Mouse (Mus musculus): ENCODE data around the gene Comtd1. TPM values are rescaled to one million over a fixed set of nuclear protein-coding genes. Genes with fewer than 3 reads are reported as not detected.

The Comtd1 gene
- polyA plus RNA-seq (2017; shearing (Covaris generic)): 14.1 TPM

GRCm38 (mm10) chr14:21848166-21849154, at the start of gene Comtd1:
TSS of gene Comtd1 (minus strand) at chr14:21848977.

GRCm38 (mm10) chr14:21824938-21825337, 23.8 kb downstream of the Comtd1 start, which contains the start of gene Vdac2:
TSS of gene Vdac2 (plus strand) at chr14:21825238.

Other genes with a start within 250 kb of the Comtd1 start
- not detected for gene Dupd1, start 134.4 kb downstream of the Comtd1 start, polyA plus RNA-seq (2017; shearing (Covaris generic))
- 29.0 TPM for gene Samd8, start 98.4 kb downstream of the Comtd1 start, polyA plus RNA-seq (2017; shearing (Covaris generic))
- not detected for gene Dusp13, start 97.8 kb downstream of the Comtd1 start, polyA plus RNA-seq (2017; shearing (Covaris generic))
- 108 TPM for gene Vdac2, start 23.7 kb downstream of the Comtd1 start, polyA plus RNA-seq (2017; shearing (Covaris generic))
- not detected for gene Zfp503, start 140.6 kb upstream of the Comtd1 start, polyA plus RNA-seq (2017; shearing (Covaris generic))
- not detected for gene Lrmda, start 170.7 kb upstream of the Comtd1 start, polyA plus RNA-seq (2017; shearing (Covaris generic))